Mouse (Mus musculus) MEL (cell line): ENCODE results near the gene Acvr1b. TPM values are rescaled to one million over a fixed set of nuclear protein-coding genes. Genes with fewer than 3 reads are reported as not detected.

Experiments
- DNase-seq: peaks from one replicate; pipeline ENCODE4 v3.0.0; 2011; ENCODE audit warnings: low read depth, low spot score
- H3K27ac ChIP-seq: 2 replicates; pipeline ENCODE4 v1.5.1; 2012; ENCODE audit warnings: low read depth, mild to moderate bottlenecking, control low read depth, low read length, moderate library complexity; ENCODE audit not compliant: control insufficient read depth
- H3K27me3 ChIP-seq, 2 experiments: fragments of 150-350 bp in 1 of 2; sonication (generic) in 1 of 2; 2 replicates each; pipeline ENCODE4 v1.6.1; 2012; ENCODE audit warnings: low read length in 2 of 2, mild to moderate bottlenecking in 2 of 2, improper control_type of control experiment in 1 of 2, moderate library complexity in 1 of 2; ENCODE audit not compliant: insufficient read depth in 2 of 2, control insufficient read depth in 1 of 2
- H3K36me3 ChIP-seq, 2 experiments: 2 replicates each; pipeline ENCODE4 v1.6.1; 2012 to 2014; ENCODE audit warnings: low read length in 2 of 2, improper control_type of control experiment in 1 of 2, inconsistent platforms in 1 of 2, mild to moderate bottlenecking in 1 of 2; ENCODE audit not compliant: insufficient read depth in 2 of 2, control insufficient read depth in 1 of 2
- H3K4me1 ChIP-seq, 2 experiments: fragments of 150-350 bp in 1 of 2; sonication (generic) in 1 of 2; 2 replicates each; pipeline ENCODE4 v1.6.1; 2012; ENCODE audit warnings: low read length in 2 of 2, improper control_type of control experiment in 1 of 2, mild to moderate bottlenecking in 1 of 2; ENCODE audit not compliant: insufficient read depth in 2 of 2, control insufficient read depth in 1 of 2
- H3K4me3 ChIP-seq, 2 experiments: fragments of 150-350 bp in 1 of 2; sonication (generic) in 1 of 2; 2 replicates each; pipeline ENCODE4 v1.5.1; 2012; ENCODE audit warnings: low read depth in 2 of 2, low read length in 2 of 2, mild to moderate bottlenecking in 2 of 2, moderate library complexity in 2 of 2, control low read depth in 1 of 2, improper control_type of control experiment in 1 of 2; ENCODE audit not compliant: control insufficient read depth in 1 of 2, insufficient read depth in 1 of 2
- H3K79me2 ChIP-seq: 2 replicates; pipeline ENCODE4 v1.6.1; 2012; ENCODE audit warnings: mild to moderate bottlenecking, low read length, moderate library complexity; ENCODE audit not compliant: control insufficient read depth, poor library complexity, insufficient read depth
- H3K9ac ChIP-seq: 2 replicates; pipeline ENCODE4 v1.6.1; 2012; ENCODE audit warnings: low read depth, mild to moderate bottlenecking, control low read depth, low read length, moderate library complexity; ENCODE audit not compliant: control insufficient read depth, poor library complexity, severe bottlenecking
- H3K9me3 ChIP-seq: fragments of 150-350 bp; sonication (generic); replicated peaks from 2 replicates; pipeline ENCODE4 v1.6.1; 2012; ENCODE audit warnings: mild to moderate bottlenecking, low read length, improper control_type of control experiment, moderate library complexity; ENCODE audit not compliant: insufficient read depth
- BHLHE40 ChIP-seq: IDR thresholded peaks from 2 replicates; pipeline ENCODE4 v1.6.1; 2012; ENCODE audit warnings: low read depth, mild to moderate bottlenecking, inconsistent platforms, low read length, improper control_type of control experiment, borderline replicate concordance
- CHD2 ChIP-seq: IDR thresholded peaks from 2 replicates; pipeline ENCODE4 v1.6.1; 2011; ENCODE audit warnings: low read length, improper control_type of control experiment
- E2F4 ChIP-seq: IDR thresholded peaks from 2 replicates; pipeline ENCODE4 v1.6.1; 2011; ENCODE audit warnings: low read depth, low read length, improper control_type of control experiment, borderline replicate concordance
- ELF1 ChIP-seq: IDR thresholded peaks from 2 replicates; pipeline ENCODE4 v1.6.1; 2014; ENCODE audit warnings: low read depth, mild to moderate bottlenecking, inconsistent platforms, low read length, improper control_type of control experiment, moderate library complexity
- ETS1 ChIP-seq: IDR thresholded peaks from 2 replicates; pipeline ENCODE4 v1.6.1; 2012; ENCODE audit warnings: low read depth, mild to moderate bottlenecking, inconsistent platforms, low read length, improper control_type of control experiment, moderate library complexity
- GABPA ChIP-seq: IDR thresholded peaks from 2 replicates; pipeline ENCODE4 v1.6.1; 2012; ENCODE audit warnings: low read depth, mild to moderate bottlenecking, inconsistent platforms, low read length, improper control_type of control experiment, moderate library complexity
- KAT2A ChIP-seq: conservative IDR thresholded peaks from 2 replicates; pipeline ENCODE4 v1.6.1; 2012; ENCODE audit warnings: low read depth, low read length, improper control_type of control experiment, inconsistent platforms
- MAX ChIP-seq: IDR thresholded peaks from 2 replicates; pipeline ENCODE4 v1.6.1; 2011; ENCODE audit warnings: low read length, improper control_type of control experiment
- MAZ ChIP-seq: IDR thresholded peaks from 2 replicates; pipeline ENCODE4 v1.6.1; 2012; ENCODE audit warnings: low read depth, mild to moderate bottlenecking, inconsistent platforms, low read length, improper control_type of control experiment
- MXI1 ChIP-seq: IDR thresholded peaks from 2 replicates; pipeline ENCODE4 v1.6.1; 2011; ENCODE audit warnings: mild to moderate bottlenecking, low read depth, low read length, improper control_type of control experiment
- MYB ChIP-seq: IDR thresholded peaks from 2 replicates; pipeline ENCODE4 v1.6.1; 2011; ENCODE audit warnings: mild to moderate bottlenecking, low read depth, low read length, improper control_type of control experiment
- NELFE ChIP-seq: IDR thresholded peaks from 2 replicates; pipeline ENCODE4 v1.6.1; 2011; ENCODE audit warnings: low read depth, low read length, improper control_type of control experiment
- NRF1 ChIP-seq: IDR thresholded peaks from 2 replicates; pipeline ENCODE4 v1.6.1; 2014; ENCODE audit warnings: low read depth, mild to moderate bottlenecking, inconsistent platforms, low read length, improper control_type of control experiment, moderate library complexity; ENCODE audit not compliant: poor library complexity, insufficient read depth, severe bottlenecking
- POLR2A ChIP-seq, 2 experiments: IDR thresholded peaks; 2 replicates each; pipeline ENCODE4 v1.6.1; 2011 to 2012; ENCODE audit warnings: low read length in 2 of 2, mild to moderate bottlenecking in 2 of 2, control low read depth in 1 of 2, improper control_type of control experiment in 1 of 2, low read depth in 1 of 2, moderate library complexity in 1 of 2; ENCODE audit not compliant: control insufficient read depth in 1 of 2, insufficient read depth in 1 of 2, poor library complexity in 1 of 2
- RAD21 ChIP-seq: IDR thresholded peaks from 2 replicates; pipeline ENCODE4 v1.6.1; 2011; ENCODE audit warnings: mild to moderate bottlenecking, low read depth, low read length, improper control_type of control experiment
- RCOR1 ChIP-seq: IDR thresholded peaks from 2 replicates; pipeline ENCODE4 v1.6.1; 2012; ENCODE audit warnings: low read depth, mild to moderate bottlenecking, inconsistent platforms, low read length, improper control_type of control experiment
- SIN3A ChIP-seq: IDR thresholded peaks from 2 replicates; pipeline ENCODE4 v1.6.1; 2012; ENCODE audit warnings: low read length, improper control_type of control experiment, inconsistent platforms
- SMC3 ChIP-seq: IDR thresholded peaks from 2 replicates; pipeline ENCODE4 v1.6.1; 2011; ENCODE audit warnings: low read depth, low read length, improper control_type of control experiment
- TAL1 ChIP-seq: IDR thresholded peaks from 2 replicates; pipeline ENCODE4 v1.6.1; 2012; ENCODE audit warnings: mild to moderate bottlenecking, inconsistent platforms, low read length, moderate library complexity, mixed read lengths
- TBP ChIP-seq: IDR thresholded peaks from 2 replicates; pipeline ENCODE4 v1.8.0; 2011; ENCODE audit warnings: low read depth, low read length, improper control_type of control experiment
- TCF12 ChIP-seq: IDR thresholded peaks from 2 replicates; pipeline ENCODE4 v1.6.1; 2014; ENCODE audit warnings: low read depth, mild to moderate bottlenecking, inconsistent platforms, low read length, improper control_type of control experiment, moderate library complexity
- UBTF ChIP-seq: IDR thresholded peaks from 2 replicates; pipeline ENCODE4 v1.6.1; 2012; ENCODE audit warnings: low read depth, mild to moderate bottlenecking, inconsistent platforms, low read length, improper control_type of control experiment, moderate library complexity, borderline replicate concordance; ENCODE audit not compliant: insufficient read depth
- USF1 ChIP-seq: IDR thresholded peaks from 2 replicates; pipeline ENCODE4 v1.6.1; 2014; ENCODE audit warnings: low read depth, mild to moderate bottlenecking, inconsistent platforms, low read length, improper control_type of control experiment, moderate library complexity
- ZC3H11A ChIP-seq: IDR thresholded peaks from 2 replicates; pipeline ENCODE4 v1.6.1; 2012; ENCODE audit warnings: low read depth, mild to moderate bottlenecking, inconsistent platforms, low read length, improper control_type of control experiment
- ZMIZ1 ChIP-seq: IDR thresholded peaks from 2 replicates; pipeline ENCODE4 v1.6.1; 2012; ENCODE audit warnings: low read depth, mild to moderate bottlenecking, inconsistent platforms, low read length, improper control_type of control experiment, moderate library complexity
- ZNF384 ChIP-seq: IDR thresholded peaks from 2 replicates; pipeline ENCODE4 v1.6.1; 2012; ENCODE audit warnings: low read depth, mild to moderate bottlenecking, inconsistent platforms, low read length, improper control_type of control experiment
- polyA plus RNA-seq, 2 experiments: library from polyadenylated mRNA; stranded (reverse) in 1 of 2; unstranded in 1 of 2; fragments of >175 nt in 1 of 2; fragments of >200 nt in 1 of 2; gene quantifications; 2 replicates each; pipeline versions ENCODE4 v1.2.1 to v1.2.4; 2012; ENCODE audit warnings: low replicate concordance in 2 of 2, low read depth in 1 of 2; ENCODE audit not compliant: insufficient read length in 2 of 2, insufficient read depth in 1 of 2, missing spikeins in 1 of 2
- total RNA-seq: library from RNA; depleted of rRNA; stranded (reverse); fragments of 300-350 nt; gene quantifications from 2 replicates; pipeline ENCODE4 v1.2.3, GENCODE M21; 2012

The Acvr1b gene
- total and polyA plus RNA-seq, 3 experiments: 10.4 to 13.2 TPM; not detected in 1

- H3K4me1 ChIP-seq: no peaks in the 10 kb centered on the region
Observed at GRCm38 (mm10) chr15:101129412-101129811, 44.5 kb upstream of the Acvr1b start.

GRCm38 (mm10) chr15:101131498-101131897 is 42.4 kb upstream of the Acvr1b start:
- Histone ChIP-seq H3K36me3 (no peaks in the 10 kb centered on the region), H3K27ac (no peak overlapping the region), H3K4me1 (no peaks in the 10 kb centered on the region), H3K4me3 (no peak overlapping the region), H3K79me2 (no peaks in the 10 kb centered on the region), H3K9ac (no peak overlapping the region), H3K27me3 (peaks cover 6 to 8% of the 10 kb centered on the region in 2 experiments; a peak in 3 of 4 replicates), H3K9me3 (no peaks in the 10 kb centered on the region)
- DNase-seq: no peak
- no peak for TF ChIP-seq SMC3
- TF ChIP-seq CHD2: no peak
- no peak for TF ChIP-seq MYB
- no peak for TF ChIP-seq ELF1
- TF ChIP-seq MAZ: no peak
- no peak for TF ChIP-seq BHLHE40
- TF ChIP-seq TBP: no peak
- TF ChIP-seq SIN3A: no peak
- no peak for TF ChIP-seq ZNF384
- TF ChIP-seq MXI1: no peak
- TF ChIP-seq GABPA: no peak
- no peak for TF ChIP-seq KAT2A
- no peak for TF ChIP-seq UBTF
- no peak for TF ChIP-seq RCOR1
- no peak for TF ChIP-seq NELFE
- TF ChIP-seq USF1: no peak

More at GRCm38 (mm10) chr15:101129412-101129811, 44.5 kb upstream of the Acvr1b start:
- no peaks in the 10 kb centered on the region for H3K36me3 ChIP-seq
- no peak for TF ChIP-seq E2F4
- TF ChIP-seq TAL1: no peak
- TF ChIP-seq NRF1: no peak
- TF ChIP-seq ETS1: no peak
- no peak for TF ChIP-seq TBP
- TF ChIP-seq POLR2A (IDR thresholded peaks at IDR 0.05; ENCODE audit: control insufficient read depth in 1 of 2, insufficient read depth in 1 of 2, low read depth in 1 of 2, low read length in 2 of 2, poor library complexity in 1 of 2): no peak
- no peak for TF ChIP-seq TCF12
- no peak for TF ChIP-seq GABPA
- TF ChIP-seq ELF1: no peak
- TF ChIP-seq ZMIZ1: no peak
- TF ChIP-seq RAD21: no peak
- no peak for TF ChIP-seq ZC3H11A
- TF ChIP-seq MYB: no peak
- TF ChIP-seq KAT2A: no peak
- TF ChIP-seq MAX: no peak
- H3K4me3 ChIP-seq: no peak overlapping the region
- H3K79me2 ChIP-seq: no peaks in the 10 kb centered on the region
- no peak overlapping the region for H3K27ac ChIP-seq
- peaks cover 9 to 14% of the 10 kb centered on the region in 2 experiments for H3K27me3 ChIP-seq
- DNase-seq: no peak
- H3K9me3 ChIP-seq: no peaks in the 10 kb centered on the region
- H3K9ac ChIP-seq: no peak overlapping the region
